10 mouse cellular contexts compared by ENCODE assay signal in the genomic region with DNA sequence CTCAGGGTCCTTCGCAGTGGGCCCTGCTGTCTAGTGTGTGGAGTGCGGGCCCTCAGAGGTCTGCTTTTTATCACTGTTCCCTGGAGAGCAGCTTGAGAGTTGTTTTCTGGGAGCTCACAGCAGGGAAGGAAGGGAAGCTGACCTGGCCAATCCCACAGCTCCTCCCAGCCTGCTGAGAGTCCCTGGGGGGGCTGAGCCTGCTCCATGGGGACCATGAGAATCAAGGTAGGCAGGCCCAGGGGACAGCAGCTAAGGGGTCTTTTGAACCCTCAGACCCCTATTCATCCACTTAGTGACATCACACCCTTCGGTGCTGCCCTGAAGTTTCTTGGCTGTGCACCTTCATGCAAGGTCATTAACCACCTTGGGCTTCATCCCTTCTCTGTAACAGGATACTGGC. TPM values are rescaled to one million over a fixed set of nuclear protein-coding genes. Genes with fewer than 3 reads are reported as not detected.
A peak's percentile ranks its signal among the peaks of the same experiment; 100 is the strongest.
DNase-seq lines count a peak whose midpoint lies in the region; ATAC-seq and TF ChIP-seq lines count a peak whose summit lies in the region.
"Had no signal": no experiment of that assay in that cellular context is flagged by ENCODE, and none has a peak within 500 bp of the region (broad histone marks: within the 10 kb centered on the region; RNA-seq: fewer than 3 reads in every experiment).

A gene (minus strand): TSS at position 101 of the 400 bp plus-strand sequence.

- no peak within 1 kb of the TSS for H3K27ac ChIP-seq in lung, embryonic 14.5 days (ENCODE audit: low read depth)
- no peak within 1 kb of the TSS for H3K27ac ChIP-seq in limb, embryonic 11.5 days (replicated peaks; ENCODE audit: low read depth, low read length)
- H3K27ac ChIP-seq in stomach, embryonic 15.5 days = no peak within 1 kb of the TSS

- no peak for TF ChIP-seq CTCF in lung, embryonic 14.5 days (IDR thresholded peaks at IDR 0.05; ENCODE audit: low read depth)

- H3K4me1 ChIP-seq in lung, embryonic 14.5 days (ENCODE audit: insufficient read depth) = no peaks in the 10 kb centered on the region
- H3K4me1 ChIP-seq in limb, embryonic 11.5 days (ENCODE audit: control insufficient read depth, insufficient read depth, low read length) = no peaks in the 10 kb centered on the region; the same call in 1 of the 2 replicates
- peaks cover 7% of the 10 kb centered on the region; the same call in 1 of the 2 replicates for H3K4me1 ChIP-seq in stomach, embryonic 15.5 days

- peak within 1 kb of the TSS; percentile 49 for H3K4me2 ChIP-seq in lung, embryonic 14.5 days
- H3K4me2 ChIP-seq in limb, embryonic 11.5 days (ENCODE audit: low read depth, severe bottlenecking) = peak within 1 kb of the TSS; percentile 34; the same call in 1 of the 2 replicates
- peak within 1 kb of the TSS; percentile 53 for H3K4me2 ChIP-seq in stomach, embryonic 15.5 days

- no peaks in the 10 kb centered on the region for H3K36me3 ChIP-seq in lung, embryonic 14.5 days (ENCODE audit: insufficient read depth)
- no peaks in the 10 kb centered on the region for H3K36me3 ChIP-seq in limb, embryonic 11.5 days (ENCODE audit: control insufficient read depth, insufficient read depth, low read length)
- H3K36me3 ChIP-seq in stomach, embryonic 15.5 days = no peaks in the 10 kb centered on the region

- no peaks in the 10 kb centered on the region for H3K9me3 ChIP-seq in lung, embryonic 14.5 days (ENCODE audit: low read depth, low read length)
- no peaks in the 10 kb centered on the region for H3K9me3 ChIP-seq in limb, embryonic 11.5 days (ENCODE audit: control insufficient read depth, low read length)
- H3K9me3 ChIP-seq in stomach, embryonic 15.5 days = no peaks in the 10 kb centered on the region

- DNase-seq in adrenal gland, adult 8-10 months = no peak
- no peak for DNase-seq in adrenal gland, postnatal 36 days
- no peak for DNase-seq in lung, embryonic 14.5 days
- no peak for DNase-seq in lung, postnatal 25 days (ENCODE audit: low spot score)
- no peak for DNase-seq in limb, embryonic 11.5 days (ENCODE audit: low spot score)
- DNase-seq in frontal cortex, postnatal 10 days (ENCODE audit: low spot score in 2 of 2) = no peak
- DNase-seq: lung, adult 2 months; thymus, postnatal 36 days had no signal

- H3K9ac ChIP-seq in lung, embryonic 14.5 days = no peak within 1 kb of the TSS
- H3K9ac ChIP-seq in limb, embryonic 11.5 days (ENCODE audit: low read length) = no peak within 1 kb of the TSS
- no peak within 1 kb of the TSS for H3K9ac ChIP-seq in stomach, embryonic 15.5 days

- WGBS in lung, embryonic 14.5 days = 35% methylated on average over 3 of the region's 3 CpGs
- WGBS in limb, embryonic 11.5 days = 31% methylated on average over 3 of the region's 3 CpGs
- 34% methylated on average over 3 of the region's 3 CpGs for WGBS in stomach, embryonic 15.5 days

- ATAC-seq in lung, embryonic 14.5 days (ENCODE audit: insufficient read depth) = no peak
- no peak for ATAC-seq in limb, embryonic 11.5 days (ENCODE audit: insufficient number of reproducible peaks, low FRiP score, low TSS enrichment, low read depth)
- ATAC-seq in stomach, embryonic 15.5 days (ENCODE audit: insufficient read depth, low FRiP score, low read depth) = no peak
- ATAC-seq in erythroblast, adult 5-6 weeks (replicated peaks; ENCODE audit: low FRiP score, poor library complexity, severe bottlenecking) = no peak

- no peak within 1 kb of the TSS for H3K4me3 ChIP-seq in lung, embryonic 14.5 days (ENCODE audit: low read depth, low read length)
- H3K4me3 ChIP-seq in limb, embryonic 11.5 days (ENCODE audit: low read depth, low read length) = no peak within 1 kb of the TSS
- no peak within 1 kb of the TSS for H3K4me3 ChIP-seq in stomach, embryonic 15.5 days (replicated peaks)

- no peaks in the 10 kb centered on the region for H3K27me3 ChIP-seq in lung, embryonic 14.5 days (ENCODE audit: insufficient read depth, low read length)
- H3K27me3 ChIP-seq in limb, embryonic 11.5 days (ENCODE audit: control insufficient read depth, insufficient read depth, low read length) = no peaks in the 10 kb centered on the region
- no peaks in the 10 kb centered on the region for H3K27me3 ChIP-seq in stomach, embryonic 15.5 days (replicated peaks)

RNA-seq across cellular contexts. Expression of the gene that starts here (rescaled TPM):
- total RNA-seq in adrenal gland, adult 8-10 months (2022) = 10 to 100 TPM; 11.2 to 14.9 (median 12.5) TPM
- total RNA-seq in adrenal gland, postnatal 36 days (2021) = 1 to 10 TPM; 9.1 to 10.0 TPM
- polyA plus RNA-seq in lung, embryonic 14.5 days (2014; fragmentation: Nextera tagmentation; extraction: Ambion mirVana) = 4.5 and 4.6 TPM in 2 replicates
- 3.6 and 3.9 TPM in 2 replicates for polyA plus RNA-seq in limb, embryonic 11.5 days (2014; fragmentation: Nextera tagmentation; extraction: Ambion mirVana)
- polyA plus RNA-seq in stomach, embryonic 15.5 days (2015; fragmentation: Nextera tagmentation; extraction: Ambion mirVana) = 6.3 and 6.9 TPM in 2 replicates
- 2.3 TPM in 1 of 2 replicates, not detected in the other for total RNA-seq in erythroblast, adult 5-6 weeks (2015; ENCODE audit: low replicate concordance)
- 2.3 and 3.9 TPM in 2 replicates for total RNA-seq in erythroblast, adult 5-6 weeks (2017; ENCODE audit: low replicate concordance)
